Mouse (Mus musculus) thymus, postnatal 36 days (tissue): ENCODE results near the gene Accs.

Experiments used
- DNase-seq, 2 experiments: peaks; one replicate each; pipeline ENCODE4 v3.0.0; 2022; ENCODE audit warnings: mixed read lengths in 2 of 2

Gene Accs

GRCm38 (mm10) chr2:93849505-93850089 lies at the start of gene Accs:
Gene Accs (minus strand): TSS chr2:93849943.
- peak; percentile 59 for DNase-seq

GRCm38 (mm10) chr2:93891611-93892280 lies 42.0 kb upstream of the Accs start:
- DNase-seq, result no peak

GRCm38 (mm10) chr2:93890143-93890542 lies 40.4 kb upstream of the Accs start:
- no peak for DNase-seq

GRCm38 (mm10) chr2:93889071-93889470 lies 39.3 kb upstream of the Accs start:
- DNase-seq, result no peak

GRCm38 (mm10) chr2:93888366-93888765 lies 38.6 kb upstream of the Accs start:
- DNase-seq, result no peak

- DNase-seq, result no peak
These were observed 37.5 kb upstream of the Accs start for GRCm38 (mm10) chr2:93887273-93887672.

GRCm38 (mm10) chr2:93886013-93886794 lies 36.5 kb upstream of the Accs start:
- no peak for DNase-seq

GRCm38 (mm10) chr2:93883066-93883465 lies 33.3 kb upstream of the Accs start:
- no peak for DNase-seq

- no peak for DNase-seq
These were observed 32.1 kb upstream of the Accs start for GRCm38 (mm10) chr2:93881640-93882367.

- DNase-seq, result no peak
These were observed 31.2 kb upstream of the Accs start for GRCm38 (mm10) chr2:93880981-93881380.

- no peak for DNase-seq
These were observed 30.7 kb upstream of the Accs start for GRCm38 (mm10) chr2:93880450-93880849.

- no peak for DNase-seq
These were observed 27.3 kb upstream of the Accs start for GRCm38 (mm10) chr2:93877005-93877404.

- DNase-seq, result no peak
These were observed 24.9 kb upstream of the Accs start for GRCm38 (mm10) chr2:93874606-93875005.

GRCm38 (mm10) chr2:93874227-93874514 lies 24.4 kb upstream of the Accs start:
- DNase-seq, result no peak

GRCm38 (mm10) chr2:93873449-93874226 lies 23.9 kb upstream of the Accs start:
- no peak for DNase-seq

GRCm38 (mm10) chr2:93872257-93872656 lies 22.5 kb upstream of the Accs start:
- DNase-seq, result no peak

GRCm38 (mm10) chr2:93871411-93871925 lies 21.7 kb upstream of the Accs start:
- no peak for DNase-seq

GRCm38 (mm10) chr2:93870842-93871241 lies 21.1 kb upstream of the Accs start:
- peak; percentile 24 to 32 for DNase-seq

- no peak for DNase-seq
These were observed 19.4 kb upstream of the Accs start, which contains the start of gene Accsl for GRCm38 (mm10) chr2:93869107-93869600. Gene Accsl (minus strand): TSS chr2:93869157.

GRCm38 (mm10) chr2:93868566-93868965 lies 18.8 kb upstream of the Accs start:
- DNase-seq, result no peak

- DNase-seq, result no peak
These were observed 13.5 kb upstream of the Accs start for GRCm38 (mm10) chr2:93863229-93863628.

GRCm38 (mm10) chr2:93858845-93859244 lies 9.1 kb upstream of the Accs start:
- DNase-seq, result no peak
